Mouse (Mus musculus) urinary bladder, postnatal 25 days (tissue): Measurements from ENCODE around the gene Olfr1214.
"Not testable (repeated sequence)": the region's sequence is repeated elsewhere in the genome, so short reads cannot be mapped to it uniquely, and the experiment has no call there.

ENCODE experiments used
- DNase-seq: peaks from one replicate; pipeline ENCODE4 v3.0.0; 2022; ENCODE audit warnings: low spot score

Gene Olfr1214

DNA sequence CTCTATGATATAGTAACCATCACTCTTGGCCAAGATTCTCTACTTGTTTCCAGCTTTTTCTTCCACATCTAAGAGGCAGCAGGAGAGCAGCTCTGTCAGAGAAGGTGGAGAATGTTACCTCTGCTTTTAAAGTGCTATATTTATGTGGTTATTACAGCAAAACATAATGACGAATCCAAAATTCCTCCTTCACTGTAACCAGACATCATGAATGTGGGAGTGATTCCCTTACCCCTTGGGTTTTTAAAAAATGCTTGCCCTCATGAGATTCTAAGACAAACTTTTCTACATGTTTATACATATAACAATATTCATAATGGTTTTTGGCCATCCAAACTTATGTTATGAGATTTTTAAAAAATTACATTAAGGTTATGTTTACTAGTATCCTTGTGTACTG lies at the start of gene Olfr1214:
Olfr1214 (minus strand) TSS at position 101 of the 400 bp plus-strand sequence.
- DNase-seq = no peak

DNA sequence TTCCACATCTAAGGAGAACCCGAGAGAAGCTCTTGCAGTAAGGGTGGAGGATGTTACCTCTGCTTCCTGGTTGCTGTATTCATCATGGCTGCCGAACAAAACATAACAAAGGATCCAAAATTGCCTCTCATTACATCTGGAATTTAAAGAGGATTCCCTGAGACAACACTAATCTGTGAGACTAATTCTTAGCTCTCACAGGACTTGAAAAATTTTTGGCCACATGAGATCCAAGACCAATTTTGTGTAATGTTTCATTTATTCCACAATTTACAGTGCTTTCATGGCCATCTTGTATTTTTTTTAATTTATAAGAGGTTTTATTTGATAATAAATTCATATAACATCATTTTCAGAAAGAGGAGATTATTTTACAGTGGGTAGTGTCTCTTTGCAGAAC lies 39.5 kb upstream of the Olfr1214 start, which contains the start of gene Olfr1217:
Olfr1217 (minus strand) TSS at position 101 of the 400 bp plus-strand sequence.
- DNase-seq = no peak

DNA sequence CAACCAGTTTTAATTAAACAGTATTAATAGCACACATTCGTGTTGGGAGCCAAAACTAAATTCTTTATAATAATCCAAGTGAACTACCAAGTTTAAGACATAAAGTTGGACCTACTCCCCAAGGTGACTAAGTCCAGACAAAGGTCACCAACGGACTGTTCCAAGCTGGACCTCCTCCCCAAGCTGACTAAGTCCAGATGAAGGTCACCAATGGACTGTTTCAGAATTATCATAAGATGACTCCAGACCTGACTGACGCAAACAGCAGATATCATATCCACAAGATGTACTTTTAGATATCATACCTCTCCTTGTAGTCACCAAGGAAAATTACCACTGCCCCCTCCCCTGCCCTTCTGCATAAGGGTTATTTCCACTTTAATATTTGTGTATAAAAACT lies 29.0 kb upstream of the Olfr1214 start:
- DNase-seq = not testable (repeated sequence)

DNA sequence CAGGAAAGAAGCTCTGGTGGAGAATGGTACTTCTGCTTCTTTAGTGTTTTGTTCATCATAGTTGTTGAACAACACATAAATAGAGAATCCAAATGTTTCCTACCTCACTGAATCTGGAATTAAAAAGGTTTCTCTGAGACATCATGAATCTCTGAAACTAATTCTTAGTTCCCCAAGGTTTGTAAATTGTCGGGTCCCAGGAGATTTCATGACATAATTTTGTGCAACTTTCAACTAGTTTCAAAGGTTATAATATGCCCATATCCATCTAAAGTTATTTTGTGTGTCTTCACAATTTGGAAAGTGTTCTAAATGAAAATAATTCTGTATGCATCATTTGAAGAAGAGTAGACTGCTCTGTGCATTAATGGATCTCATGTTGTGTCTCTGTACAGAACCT lies 25.8 kb upstream of the Olfr1214 start, which contains the start of gene Olfr1216:
Olfr1216 (minus strand) TSS at position 101 of the 400 bp plus-strand sequence.
- DNase-seq = no peak

DNA sequence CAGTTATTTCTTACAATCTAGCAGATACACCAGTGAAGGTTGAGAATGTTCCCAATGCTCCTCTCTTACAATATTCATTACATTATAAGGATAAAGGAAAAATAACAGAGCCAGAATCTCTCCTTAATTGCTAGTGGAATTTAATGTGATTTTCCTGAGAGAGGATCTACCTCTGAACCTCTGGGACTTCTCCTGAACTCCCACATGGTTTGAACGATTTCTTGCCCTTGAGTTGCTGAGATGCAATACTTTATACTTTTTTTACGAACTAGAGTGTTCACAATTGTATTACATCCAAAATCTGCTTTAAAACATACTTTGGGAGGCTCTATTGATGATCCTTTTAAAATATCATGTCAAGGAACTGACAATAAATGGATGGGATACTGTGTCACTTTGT lies 14.4 kb upstream of the Olfr1214 start, which contains the start of gene Olfr1215:
Olfr1215 (minus strand) TSS at position 101 of the 400 bp plus-strand sequence.
- DNase-seq = no peak

DNA sequence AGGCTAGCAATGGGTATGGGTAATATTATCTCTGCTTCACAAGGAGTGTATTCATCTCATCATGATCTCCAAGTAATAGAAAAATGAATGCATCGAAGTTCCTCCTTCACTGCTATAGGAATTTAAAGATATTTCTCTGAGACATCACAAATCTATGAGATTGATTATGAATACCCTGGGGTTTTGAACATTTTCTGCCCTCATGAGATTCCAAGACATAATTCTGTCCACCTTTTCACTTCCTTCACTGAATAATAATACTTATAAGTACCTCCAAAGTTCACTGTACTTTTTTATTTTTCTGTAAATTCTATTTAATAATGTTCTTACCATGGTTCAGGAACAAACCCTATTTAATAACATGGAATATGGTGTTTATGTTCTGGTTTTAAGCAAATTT lies 12.3 kb downstream of the Olfr1214 start, which contains the start of gene Gm13762:
Gm13762 (minus strand) TSS at position 101 of the 400 bp plus-strand sequence.
- no peak for DNase-seq

DNA sequence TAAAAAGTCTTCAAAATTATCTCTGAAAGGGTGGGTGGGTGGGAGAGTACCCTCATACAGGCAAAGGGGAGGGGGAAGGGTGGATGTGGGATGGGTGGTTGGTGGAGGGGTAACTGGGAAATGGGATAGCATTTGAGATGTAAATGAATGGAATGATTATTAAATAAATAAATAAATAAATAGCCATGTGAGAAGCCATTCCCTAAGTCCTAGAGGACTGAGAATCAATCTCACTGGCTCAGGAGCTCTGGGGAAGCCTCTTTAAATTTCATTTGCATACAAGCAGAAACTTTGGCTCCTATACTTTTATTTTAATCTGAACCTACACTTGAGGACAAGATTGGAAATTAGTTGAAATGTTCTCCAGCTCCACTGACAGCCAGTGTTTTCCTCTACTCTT lies 38.8 kb downstream of the Olfr1214 start, which contains the start of gene Olfr1212:
Olfr1212 (plus strand) TSS at position 301 of the 400 bp plus-strand sequence.
- no peak for DNase-seq

DNA sequence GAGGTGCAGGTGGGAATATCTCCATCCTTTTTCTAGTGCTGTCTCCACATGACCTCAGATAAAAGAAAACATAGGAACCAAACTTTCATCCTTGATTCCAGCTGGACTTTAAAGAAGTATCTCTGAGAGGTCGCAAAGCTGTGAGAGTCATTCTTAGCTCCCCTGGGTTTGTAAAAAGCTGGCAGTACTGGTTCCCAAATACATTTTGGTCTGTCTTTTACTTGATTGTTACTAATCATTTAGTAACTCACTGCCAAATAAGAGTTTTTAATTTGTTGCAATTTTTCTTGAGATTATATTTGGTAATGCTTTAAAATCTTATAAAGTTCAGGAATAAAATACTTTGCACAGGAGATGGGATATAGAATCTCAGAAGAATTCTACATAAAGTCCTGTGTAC lies 54.4 kb downstream of the Olfr1214 start, which contains the start of gene Olfr1211:
Olfr1211 (minus strand) TSS at position 101 of the 400 bp plus-strand sequence.
- DNase-seq = no peak
